11 mouse cellular contexts compared by ENCODE assay signal in genomic region chr8:127184025-127184424, GRCm38 (mm10).
DNase-seq lines count a peak whose midpoint lies in the region; ATAC-seq and TF ChIP-seq lines count a peak whose summit lies in the region.
"Had no signal": no experiment of that assay in that cellular context is flagged by ENCODE, and none has a peak within 500 bp of the region (broad histone marks: within the 10 kb centered on the region; RNA-seq: fewer than 3 reads in every experiment).

No protein-coding gene starts in this region.

- no peak for ATAC-seq in heart, postnatal 0 days (ENCODE audit: insufficient read depth, low read depth)
- no peak for ATAC-seq in limb, embryonic 12.5 days (ENCODE audit: insufficient number of reproducible peaks, insufficient read depth, low FRiP score, low TSS enrichment, low read depth)
- ATAC-seq in midbrain, embryonic 16.5 days = no peak

- no peaks in the 10 kb centered on the region for H3K36me3 ChIP-seq in heart, postnatal 0 days (replicated peaks; ENCODE audit: control insufficient read depth, insufficient read depth, low read length)
- H3K36me3 ChIP-seq in limb, embryonic 12.5 days = no peaks in the 10 kb centered on the region
- H3K36me3 ChIP-seq in midbrain, embryonic 16.5 days (ENCODE audit: control insufficient read depth, insufficient read depth, low read length) = no peaks in the 10 kb centered on the region
- H3K36me3 ChIP-seq: G1E had no signal

- no peak overlapping the region for H3K9ac ChIP-seq in heart, postnatal 0 days (replicated peaks; ENCODE audit: low read depth, low read length)
- no peak overlapping the region for H3K9ac ChIP-seq in limb, embryonic 12.5 days (replicated peaks)
- H3K9ac ChIP-seq in midbrain, embryonic 16.5 days (ENCODE audit: low read depth, low read length) = no peak overlapping the region

- no peak overlapping the region for H3K4me2 ChIP-seq in heart, postnatal 0 days (ENCODE audit: low read depth, low read length)
- H3K4me2 ChIP-seq in limb, embryonic 12.5 days = no peak overlapping the region
- no peak overlapping the region for H3K4me2 ChIP-seq in midbrain, embryonic 16.5 days (ENCODE audit: low read length)

- no peak for TF ChIP-seq CTCF in lung, adult 2 months (IDR thresholded peaks at IDR 0.05; ENCODE audit: insufficient read depth, low read length)
- no peak for TF ChIP-seq CTCF in heart, postnatal 0 days (IDR thresholded peaks at IDR 0.05; ENCODE audit: low read depth)

- no peak overlapping the region for H3K4me3 ChIP-seq in lung, adult 2 months (replicated peaks; ENCODE audit: extremely low read depth, low read depth, low read length)
- H3K4me3 ChIP-seq in heart, postnatal 0 days (ENCODE audit: low read depth, low read length) = no peak overlapping the region
- no peak overlapping the region for H3K4me3 ChIP-seq in limb, embryonic 12.5 days (replicated peaks)
- H3K4me3 ChIP-seq in midbrain, embryonic 16.5 days (ENCODE audit: low read depth, low read length) = no peak overlapping the region

- no peaks in the 10 kb centered on the region for H3K27me3 ChIP-seq in heart, postnatal 0 days (ENCODE audit: control insufficient read depth, insufficient read depth, low read length)
- no peaks in the 10 kb centered on the region for H3K27me3 ChIP-seq in limb, embryonic 12.5 days
- H3K27me3 ChIP-seq in midbrain, embryonic 16.5 days (ENCODE audit: control insufficient read depth, insufficient read depth, low read depth, low read length) = no peaks in the 10 kb centered on the region

- 9% methylated on average over 4 of the region's 4 CpGs for WGBS in lung, adult 2 months
- 8% methylated on average over 4 of the region's 4 CpGs for WGBS in heart, postnatal 0 days
- WGBS in limb, embryonic 12.5 days = 6% methylated on average over 4 of the region's 4 CpGs
- 32% methylated on average over 4 of the region's 4 CpGs for WGBS in midbrain, embryonic 16.5 days

- H3K9me3 ChIP-seq in heart, postnatal 0 days (replicated peaks; ENCODE audit: control insufficient read depth, low read length) = no peaks in the 10 kb centered on the region
- H3K9me3 ChIP-seq in limb, embryonic 12.5 days = no peaks in the 10 kb centered on the region
- no peaks in the 10 kb centered on the region for H3K9me3 ChIP-seq in midbrain, embryonic 16.5 days (replicated peaks; ENCODE audit: control insufficient read depth, low read length, poor library complexity, severe bottlenecking)

- no peak for TF ChIP-seq EP300 in heart, postnatal 0 days (IDR thresholded peaks at IDR 0.05; ENCODE audit: low read depth)

- H3K4me1 ChIP-seq in lung, adult 2 months (ENCODE audit: control insufficient read depth, insufficient read depth, low read length) = peaks cover 18% of the 10 kb centered on the region
- H3K4me1 ChIP-seq in heart, postnatal 0 days (ENCODE audit: control insufficient read depth, insufficient read depth) = peaks cover 23% of the 10 kb centered on the region
- peaks cover 50% of the 10 kb centered on the region for H3K4me1 ChIP-seq in limb, embryonic 12.5 days (replicated peaks)
- H3K4me1 ChIP-seq in midbrain, embryonic 16.5 days (ENCODE audit: control insufficient read depth, insufficient read depth, low read length) = peaks cover 21% of the 10 kb centered on the region

- no peak for TF ChIP-seq POLR2A in lung, adult 2 months (IDR thresholded peaks at IDR 0.05; ENCODE audit: borderline replicate concordance, extremely low read depth, low read depth, low read length)

- H3K27ac ChIP-seq in heart, postnatal 0 days (ENCODE audit: low read depth) = 0 out of 2 replicates have a peak overlapping the region, but pooled peaks have one; percentile 27
- peak overlapping the region; percentile 26; the same call in 1 of the 2 replicates for H3K27ac ChIP-seq in limb, embryonic 12.5 days
- H3K27ac ChIP-seq in midbrain, embryonic 16.5 days (ENCODE audit: low read length) = peak overlapping the region; percentile 19; the same call in 1 of the 2 replicates

- peak; percentile 31 to 58 for DNase-seq in lung, adult 18-20 months
- DNase-seq in lung, adult 2 months = no peak
- DNase-seq in heart, postnatal 0 days (ENCODE audit: low spot score) = peak; percentile 19
- DNase-seq in left cerebral cortex, adult 9 months (ENCODE audit: low spot score in 2 of 2) = no peak
- no peak for DNase-seq in layer of hippocampus, adult 9-11 months
- no peak for DNase-seq in cerebellum, postnatal 10 days
- DNase-seq: left cerebral cortex, postnatal 4 days; right cerebral cortex, adult 18-20 months had no signal

Comparison
In these comparisons a context has a peak if more than half of its experiments do, and no peak if none do; other contexts are left out.
1. DNase-seq: peak in lung, adult 18-20 months (2 of 2) and heart, postnatal 0 days (single experiment); none in lung, adult 2 months (single experiment), left cerebral cortex, adult 9 months (0 of 2), layer of hippocampus, adult 9-11 months (single experiment) and cerebellum, postnatal 10 days (0 of 2).
2. Peak in every context shown above with its lines, with median percentiles within 50 percentile points of each other: H3K27ac ChIP-seq.